Mouse (Mus musculus): Measurements from ENCODE around the gene Babam2. TPM values are rescaled to one million over a fixed set of nuclear protein-coding genes. Genes with fewer than 3 reads are reported as not detected.

Gene Babam2
- polyA plus RNA-seq, 1 experiment from 2014 or later: 90.2 TPM

GRCm38 (mm10) chr5:31706826-31707225 is 9.3 kb downstream of the Babam2 start:
- H3K9ac ChIP-seq (ENCODE audit: low read depth, low read length): no peak overlapping the region
- 77% methylated on average over 4 of the region's 4 CpGs for WGBS
- H3K4me3 ChIP-seq (replicated peaks; ENCODE audit: low read depth, low read length): no peak overlapping the region
- DNase-seq (ENCODE audit: low spot score) (no peak), ATAC-seq (replicated peaks; ENCODE audit: low FRiP score, low read depth) (no peak)
- no peak for TF ChIP-seq CTCF (IDR thresholded peaks at IDR 0.05; ENCODE audit: low read depth)
- no peaks in the 10 kb centered on the region for H3K27me3 ChIP-seq (ENCODE audit: insufficient read depth, low read length)
- no peak overlapping the region for H3K27ac ChIP-seq
- H3K9me3 ChIP-seq (replicated peaks; ENCODE audit: low read length): no peaks in the 10 kb centered on the region
- H3K4me1 ChIP-seq (replicated peaks; ENCODE audit: insufficient read depth, low read length): no peaks in the 10 kb centered on the region
- H3K36me3 ChIP-seq (ENCODE audit: insufficient read depth, low read length): peaks cover 7% of the 10 kb centered on the region; the same call in 1 of the 2 replicates
- no peak overlapping the region for H3K4me2 ChIP-seq (ENCODE audit: low read length)

- WGBS: 89% methylated on average over 1 of the region's 1 CpGs
- H3K27me3 ChIP-seq (ENCODE audit: insufficient read depth, low read length): no peaks in the 10 kb centered on the region
- ATAC-seq (replicated peaks; ENCODE audit: low FRiP score, low read depth) (no peak), DNase-seq (ENCODE audit: low spot score) (no peak)
- no peak overlapping the region for H3K27ac ChIP-seq
- H3K36me3 ChIP-seq (ENCODE audit: insufficient read depth, low read length): no peaks in the 10 kb centered on the region
- H3K9me3 ChIP-seq (replicated peaks; ENCODE audit: low read length): no peaks in the 10 kb centered on the region
- no peaks in the 10 kb centered on the region for H3K4me1 ChIP-seq (replicated peaks; ENCODE audit: insufficient read depth, low read length)
- no peak overlapping the region for H3K4me2 ChIP-seq (ENCODE audit: low read length)
- TF ChIP-seq CTCF (IDR thresholded peaks at IDR 0.05; ENCODE audit: low read depth): peak; percentile 40; the same call in 1 of the 2 replicates
- H3K9ac ChIP-seq (ENCODE audit: low read depth, low read length): no peak overlapping the region
- no peak overlapping the region for H3K4me3 ChIP-seq (replicated peaks; ENCODE audit: low read depth, low read length)
Observed at GRCm38 (mm10) chr5:31709389-31709788, 11.9 kb downstream of the Babam2 start.

- Histone ChIP-seq H3K9ac (ENCODE audit: low read depth, low read length) (no peak overlapping the region), H3K27me3 (ENCODE audit: insufficient read depth, low read length) (no peaks in the 10 kb centered on the region), H3K4me3 (replicated peaks; ENCODE audit: low read depth, low read length) (no peak overlapping the region), H3K9me3 (replicated peaks; ENCODE audit: low read length) (no peaks in the 10 kb centered on the region), H3K4me1 (replicated peaks; ENCODE audit: insufficient read depth, low read length) (no peaks in the 10 kb centered on the region), H3K36me3 (ENCODE audit: insufficient read depth, low read length) (no peaks in the 10 kb centered on the region), H3K4me2 (ENCODE audit: low read length) (no peak overlapping the region), H3K27ac (peak overlapping the region; percentile 85)
- no peak for TF ChIP-seq CTCF (IDR thresholded peaks at IDR 0.05; ENCODE audit: low read depth)
- peak; percentile 72 for ATAC-seq (replicated peaks; ENCODE audit: low FRiP score, low read depth)
- WGBS: 67% methylated on average over 2 of the region's 2 CpGs
- DNase-seq (ENCODE audit: low spot score): peak; percentile 37
Observed at GRCm38 (mm10) chr5:31713280-31713711, 15.8 kb downstream of the Babam2 start.

GRCm38 (mm10) chr5:31713841-31714264 is 16.4 kb downstream of the Babam2 start:
- Histone ChIP-seq H3K4me3 (replicated peaks; ENCODE audit: low read depth, low read length) (no peak overlapping the region), H3K9ac (ENCODE audit: low read depth, low read length) (no peak overlapping the region), H3K4me2 (ENCODE audit: low read length) (no peak overlapping the region), H3K36me3 (ENCODE audit: insufficient read depth, low read length) (no peaks in the 10 kb centered on the region), H3K9me3 (replicated peaks; ENCODE audit: low read length) (no peaks in the 10 kb centered on the region), H3K27ac (peak overlapping the region; percentile 85), H3K4me1 (replicated peaks; ENCODE audit: insufficient read depth, low read length) (peaks cover 2% of the 10 kb centered on the region; the same call in 1 of the 2 replicates), H3K27me3 (ENCODE audit: insufficient read depth, low read length) (no peaks in the 10 kb centered on the region)
- ATAC-seq (replicated peaks; ENCODE audit: low FRiP score, low read depth) (no peak), DNase-seq (ENCODE audit: low spot score) (no peak)
- TF ChIP-seq CTCF (IDR thresholded peaks at IDR 0.05; ENCODE audit: low read depth): no peak
- WGBS: 56% methylated on average over 5 of the region's 5 CpGs

DNA sequence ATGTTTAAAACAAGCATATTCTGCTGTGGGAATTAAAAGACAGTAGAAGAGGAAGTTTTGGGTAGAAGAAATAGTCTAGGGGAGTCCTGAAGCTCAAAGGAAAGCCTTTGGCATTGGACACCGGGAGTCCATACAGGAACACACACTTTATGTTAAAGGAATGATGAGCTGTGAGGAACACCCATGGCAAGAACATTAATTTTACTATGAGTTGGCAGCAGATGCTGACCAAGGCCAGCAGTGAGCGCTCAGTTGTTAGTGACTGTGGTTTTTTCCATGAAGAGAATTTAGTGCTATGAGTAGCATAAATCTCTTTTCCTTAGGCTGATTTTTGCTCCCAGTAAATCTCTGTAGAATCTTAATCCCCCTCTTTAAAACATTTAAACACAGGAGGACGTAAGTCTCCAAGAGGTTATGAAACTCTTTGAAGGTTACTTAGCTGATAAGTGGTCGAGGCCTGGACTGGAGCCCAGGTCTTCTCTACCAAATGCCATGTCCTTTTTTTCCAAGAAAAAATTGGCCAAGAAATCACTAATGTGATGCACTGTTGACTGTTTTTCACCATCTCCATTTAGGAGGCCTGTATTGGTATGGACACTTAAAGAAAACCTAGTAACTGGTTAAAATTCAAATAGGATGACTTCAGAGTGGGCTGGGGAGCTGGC is 18.1 kb downstream of the Babam2 start:
- DNase-seq (ENCODE audit: low spot score) (peak; percentile 37), ATAC-seq (replicated peaks; ENCODE audit: low FRiP score, low read depth) (no peak)
- Histone ChIP-seq H3K4me2 (ENCODE audit: low read length) (no peak overlapping the region), H3K27ac (no peak overlapping the region), H3K4me3 (replicated peaks; ENCODE audit: low read depth, low read length) (no peak overlapping the region), H3K36me3 (ENCODE audit: insufficient read depth, low read length) (no peaks in the 10 kb centered on the region), H3K27me3 (ENCODE audit: insufficient read depth, low read length) (no peaks in the 10 kb centered on the region), H3K9ac (ENCODE audit: low read depth, low read length) (no peak overlapping the region), H3K4me1 (replicated peaks; ENCODE audit: insufficient read depth, low read length) (peaks cover 3% of the 10 kb centered on the region; the same call in 1 of the 2 replicates), H3K9me3 (replicated peaks; ENCODE audit: low read length) (no peaks in the 10 kb centered on the region)
- no peak for TF ChIP-seq CTCF (IDR thresholded peaks at IDR 0.05; ENCODE audit: low read depth)
- WGBS: 57% methylated on average over 4 of the region's 4 CpGs

- H3K4me2 ChIP-seq (ENCODE audit: low read length): no peak overlapping the region
- ATAC-seq (replicated peaks; ENCODE audit: low FRiP score, low read depth): no peak
- no peak overlapping the region for H3K9ac ChIP-seq (ENCODE audit: low read depth, low read length)
- no peak overlapping the region for H3K4me3 ChIP-seq (replicated peaks; ENCODE audit: low read depth, low read length)
- TF ChIP-seq CTCF (IDR thresholded peaks at IDR 0.05; ENCODE audit: low read depth): no peak
- 72% methylated on average over 6 of the region's 6 CpGs for WGBS
- H3K4me1 ChIP-seq (replicated peaks; ENCODE audit: insufficient read depth, low read length): no peaks in the 10 kb centered on the region
- no peaks in the 10 kb centered on the region for H3K27me3 ChIP-seq (ENCODE audit: insufficient read depth, low read length)
- no peak overlapping the region for H3K27ac ChIP-seq
- no peak for DNase-seq (ENCODE audit: low spot score)
- H3K36me3 ChIP-seq (ENCODE audit: insufficient read depth, low read length): no peaks in the 10 kb centered on the region
- H3K9me3 ChIP-seq (replicated peaks; ENCODE audit: low read length): no peaks in the 10 kb centered on the region
Observed at GRCm38 (mm10) chr5:31724519-31724918, 27.0 kb downstream of the Babam2 start.
